Mouse (Mus musculus) cerebellum, postnatal 4 days (tissue): ENCODE data around the gene Rex1bd.

ENCODE experiments used
- DNase-seq, 2 experiments: peaks; one replicate each; pipeline ENCODE4 v3.0.0; 2022; ENCODE audit warnings: low spot score in 2 of 2, mixed read lengths in 1 of 2

The Rex1bd gene

GRCm38 (mm10) chr8:70502540-70502939 lies 4.0 kb downstream of the Rex1bd start:
- DNase-seq = no peak

DNA sequence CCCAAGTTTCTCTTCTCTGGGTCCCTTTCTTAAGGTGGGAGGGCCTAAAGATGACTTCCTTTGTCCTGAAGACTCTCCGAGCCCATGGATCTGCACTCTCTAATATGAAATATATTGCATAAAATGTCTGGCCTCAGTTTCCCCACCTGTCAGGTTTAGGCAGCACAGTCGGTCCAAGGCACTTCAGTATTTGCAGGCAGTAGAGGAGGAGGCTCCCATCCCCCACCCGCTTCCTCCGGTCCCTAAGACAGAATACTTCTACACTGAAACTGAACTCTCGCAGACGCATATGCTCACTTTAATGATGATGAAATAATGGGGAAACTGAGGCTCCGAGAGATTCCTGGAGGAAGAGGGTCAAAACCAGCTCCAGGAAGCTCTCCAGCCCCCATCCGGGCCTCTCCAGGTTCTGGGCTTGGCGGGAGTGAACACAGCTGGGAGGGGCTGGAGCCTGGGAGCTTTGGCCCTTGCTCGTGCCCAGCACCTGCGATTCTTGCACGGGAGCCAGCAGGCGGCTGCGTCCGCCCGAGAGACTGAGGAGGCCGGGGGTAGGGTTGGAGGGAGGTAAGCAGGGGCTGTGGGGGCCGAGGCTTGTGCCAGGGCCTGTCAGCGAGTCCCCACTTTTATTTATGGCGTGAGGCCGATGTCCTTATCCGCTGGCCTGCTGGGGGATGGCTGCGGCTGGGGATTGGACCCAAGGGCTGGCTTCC lies 4.6 kb downstream of the Rex1bd start:
- DNase-seq = peak in 1 of 2 experiments; percentile 74

DNA sequence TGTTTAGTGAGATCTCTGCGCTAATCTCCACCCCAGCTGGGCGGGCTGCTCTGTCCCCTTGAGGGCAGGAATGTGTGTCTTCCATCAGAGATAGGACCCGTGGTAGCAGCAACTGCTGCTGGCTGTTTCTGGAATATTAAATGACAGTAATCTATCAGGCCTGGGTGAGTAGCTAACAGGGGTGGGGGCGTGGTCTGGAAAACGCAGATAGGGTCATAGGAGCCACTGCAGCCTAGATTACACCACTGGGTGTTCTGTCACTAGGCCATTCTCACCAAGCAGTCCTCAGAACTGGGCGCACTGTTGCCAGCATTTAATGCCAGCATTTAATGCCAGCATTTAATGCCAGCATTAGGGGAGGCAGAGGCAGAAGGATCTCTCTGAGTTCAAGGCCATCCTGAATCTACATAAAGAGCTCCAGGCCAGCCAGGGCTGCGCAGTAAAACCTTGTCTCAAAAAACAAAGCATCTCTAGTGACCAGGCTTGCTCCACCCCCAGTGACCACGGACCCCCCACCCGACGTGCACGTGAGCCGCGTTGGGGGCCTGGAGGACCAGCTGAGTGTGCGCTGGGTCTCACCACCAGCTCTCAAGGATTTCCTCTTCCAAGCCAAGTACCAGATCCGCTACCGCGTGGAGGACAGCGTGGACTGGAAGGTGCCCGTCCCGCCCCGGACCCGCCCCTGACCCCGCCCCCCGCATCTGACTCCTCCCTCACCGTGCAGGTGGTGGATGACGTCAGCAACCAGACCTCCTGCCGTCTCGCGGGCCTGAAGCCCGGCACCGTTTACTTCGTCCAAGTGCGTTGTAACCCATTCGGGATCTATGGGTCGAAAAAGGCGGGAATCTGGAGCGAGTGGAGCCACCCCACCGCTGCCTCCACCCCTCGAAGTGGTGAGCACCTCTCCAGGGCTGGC lies 5.9 kb downstream of the Rex1bd start:
- DNase-seq = no peak

- DNase-seq = no peak
Measured at GRCm38 (mm10) chr8:70495771-70496062, 10.8 kb downstream of the Rex1bd start.

GRCm38 (mm10) chr8:70495001-70495770 lies 11.4 kb downstream of the Rex1bd start:
- DNase-seq = no peak

- DNase-seq = no peak
Measured at GRCm38 (mm10) chr8:70494416-70494945, 12.1 kb downstream of the Rex1bd start.

GRCm38 (mm10) chr8:70493692-70494415 lies 12.7 kb downstream of the Rex1bd start:
- DNase-seq = no peak

DNA sequence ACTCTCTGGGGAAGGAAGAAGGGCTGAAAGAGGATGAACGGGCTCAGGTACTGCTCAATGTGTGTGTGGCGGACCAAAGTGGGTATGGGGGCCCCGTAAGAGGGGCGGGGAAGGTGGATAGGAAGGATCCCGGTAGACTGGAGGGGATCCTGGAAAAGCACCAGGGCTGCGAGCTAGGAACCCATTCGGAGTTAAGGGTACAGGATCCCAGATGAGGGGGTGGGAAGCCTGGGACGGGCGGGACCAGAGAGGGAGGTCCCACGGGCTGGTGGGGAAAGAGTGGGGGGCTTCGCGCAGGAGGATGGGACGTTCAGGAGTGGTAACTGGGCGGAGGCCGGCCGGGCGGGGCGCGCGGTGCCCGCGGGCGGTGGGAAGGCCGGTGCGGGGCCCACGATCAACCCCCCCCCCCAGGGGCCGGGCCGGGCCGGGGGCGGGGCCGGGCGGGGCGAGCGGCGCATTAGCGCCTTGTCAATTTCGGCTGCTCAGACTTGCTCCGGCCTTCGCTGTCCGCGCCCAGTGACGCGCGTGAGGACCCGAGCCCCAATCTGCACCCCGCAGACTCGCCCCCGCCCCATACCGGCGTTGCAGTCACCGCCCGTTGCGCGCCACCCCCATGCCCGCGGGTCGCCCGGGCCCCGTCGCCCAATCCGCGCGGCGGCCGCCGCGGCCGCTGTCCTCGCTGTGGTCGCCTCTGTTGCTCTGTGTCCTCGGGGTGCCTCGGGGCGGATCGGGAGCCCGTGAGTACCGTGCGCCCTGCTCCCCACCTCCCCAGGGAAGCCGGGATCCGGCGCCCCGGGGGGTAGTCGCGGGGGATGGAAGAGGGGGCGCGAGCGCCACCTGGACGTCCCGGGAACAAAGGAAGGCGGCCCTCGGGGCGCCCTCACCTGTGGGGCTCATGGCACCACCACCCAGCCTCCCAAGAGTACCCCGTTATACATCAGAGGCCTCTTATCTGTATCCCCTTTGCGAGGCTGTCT lies 13.6 kb downstream of the Rex1bd start, which contains the start of gene Crlf1:
Crlf1 (plus strand) TSS at position 495 of the 977 bp plus-strand sequence.
- no peak for DNase-seq

GRCm38 (mm10) chr8:70490880-70491495 lies 15.6 kb downstream of the Rex1bd start:
- DNase-seq = no peak

DNA sequence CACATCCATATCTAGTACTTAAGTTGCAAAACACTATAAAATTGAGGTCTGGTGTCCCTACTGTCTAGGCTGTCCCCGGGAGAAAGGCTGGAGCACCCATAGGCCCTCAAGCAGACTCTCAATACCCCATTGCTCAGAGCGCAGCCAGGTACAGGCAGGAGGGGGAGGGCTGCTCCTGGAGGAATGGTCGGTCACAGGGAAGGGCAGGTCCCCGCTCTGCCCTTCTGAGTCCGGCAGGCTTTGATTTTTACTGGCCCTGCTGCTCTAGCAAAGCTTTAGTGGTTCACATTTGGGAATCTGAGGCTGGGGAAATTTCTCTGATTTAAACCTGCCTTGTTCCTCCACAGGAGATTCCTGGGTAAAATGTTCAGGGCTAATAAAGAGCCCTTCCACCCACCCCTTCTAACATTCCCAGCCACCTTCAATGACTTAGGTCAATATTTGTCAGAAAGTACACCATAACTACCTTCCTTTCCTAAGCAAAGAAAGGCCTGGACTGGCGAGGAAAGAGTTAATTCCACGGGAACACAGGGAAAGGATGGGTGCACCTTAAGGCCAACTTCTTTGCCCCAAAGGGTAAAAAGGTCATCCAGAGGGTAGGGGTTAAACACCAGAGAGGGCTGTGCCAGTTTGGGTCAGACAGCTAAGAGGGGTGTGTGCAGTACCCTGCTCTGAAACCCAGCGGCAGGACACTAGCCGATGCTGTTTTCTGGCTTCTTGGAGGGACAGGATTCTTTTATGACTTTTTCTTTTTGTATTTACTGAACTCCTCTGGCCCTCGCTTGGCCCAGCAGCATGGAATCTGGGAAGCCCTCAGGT lies 16.3 kb downstream of the Rex1bd start:
- DNase-seq = no peak

DNA sequence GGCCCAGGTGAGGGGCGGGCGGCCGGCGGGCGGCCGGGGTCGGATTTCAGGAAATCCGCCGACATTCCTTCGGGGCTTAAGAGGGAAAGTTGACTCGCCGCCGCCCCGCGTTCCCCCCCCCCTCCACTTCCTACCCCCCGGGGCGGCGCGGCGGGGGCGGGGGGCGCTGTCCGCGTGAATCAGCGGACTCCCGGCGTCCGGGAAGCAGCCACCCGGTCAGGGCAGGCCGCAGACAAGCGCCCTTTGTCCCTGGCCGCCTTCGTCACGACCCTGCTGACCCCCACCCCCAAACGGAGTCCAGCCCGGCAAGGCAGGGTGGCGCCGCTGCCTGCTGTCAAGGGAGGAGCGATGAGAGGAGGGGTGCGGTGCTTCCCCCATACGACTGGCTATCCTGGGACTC lies 17.0 kb downstream of the Rex1bd start:
- DNase-seq = no peak

DNA sequence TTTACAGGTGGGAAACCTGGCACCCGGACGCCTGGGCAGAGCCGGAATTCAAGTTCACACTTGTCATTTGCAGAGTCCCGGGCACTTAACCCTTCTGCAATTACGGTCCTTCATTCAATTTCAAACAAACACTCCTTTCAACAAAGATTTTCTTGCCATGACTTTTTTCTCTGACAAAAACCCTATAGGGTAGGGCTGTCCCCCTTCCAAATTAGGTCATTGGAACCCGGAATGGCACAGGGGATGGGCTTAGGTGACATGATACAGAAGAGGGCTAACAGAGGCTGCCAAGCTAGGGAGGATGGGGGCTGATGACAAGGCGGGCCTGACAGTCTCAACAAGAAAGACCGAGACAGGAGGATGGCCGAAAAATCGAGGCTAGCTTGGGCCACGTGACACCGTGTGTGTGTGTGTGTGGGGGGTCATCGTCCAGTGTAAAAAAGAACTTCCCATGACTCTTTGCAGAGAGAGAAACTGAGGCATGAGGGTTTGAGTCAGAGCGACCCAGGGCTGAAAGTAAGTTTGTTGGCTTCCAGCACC lies 17.6 kb downstream of the Rex1bd start:
- DNase-seq = no peak

GRCm38 (mm10) chr8:70487993-70488796 lies 18.4 kb downstream of the Rex1bd start:
- no peak for DNase-seq

GRCm38 (mm10) chr8:70486941-70487520 lies 19.5 kb downstream of the Rex1bd start, which contains the start of gene Tmem59l:
Gene Tmem59l (minus strand): TSS chr8:70487358.
- DNase-seq = no peak

- DNase-seq = no peak
Measured at GRCm38 (mm10) chr8:70486191-70486681, 20.3 kb downstream of the Rex1bd start.

- no peak for DNase-seq
Measured at GRCm38 (mm10) chr8:70482943-70483342, 23.6 kb downstream of the Rex1bd start.

GRCm38 (mm10) chr8:70481908-70482307 lies 24.6 kb downstream of the Rex1bd start:
- no peak for DNase-seq
